Mouse (Mus musculus) frontal cortex, postnatal 14 days (tissue): ENCODE measurements around the gene Slc46a2.

Experiments used
- DNase-seq, 2 experiments: peaks; one replicate each; pipeline ENCODE4 v3.0.0; 2022; ENCODE audit warnings: low spot score in 2 of 2

Slc46a2 gene

GRCm38 (mm10) chr4:59859693-59860425 is 55.0 kb downstream of the Slc46a2 start:
- DNase-seq = no peak
